Mouse (Mus musculus): ENCODE results near the gene Snapc4.

- no peak for TF ChIP-seq POLR2A (IDR thresholded peaks at IDR 0.05; ENCODE audit: low read depth, low read length)
- TF ChIP-seq CTCF (conservative IDR thresholded peaks at IDR 0.05; ENCODE audit: insufficient read depth, insufficient read length, low read depth, low read length), result no peak
These were observed 64.5 kb downstream of the Snapc4 start for GRCm38 (mm10) chr2:26315925-26316311.
